Mouse (Mus musculus): Measurements from ENCODE around the gene Nme8.

- TF ChIP-seq MAFK (IDR thresholded peaks at IDR 0.05; ENCODE audit: insufficient read depth, low read depth, low read length) (no peak), CHD2 (IDR thresholded peaks at IDR 0.05; ENCODE audit: low read depth, low read length) (no peak), ZNF384 (IDR thresholded peaks at IDR 0.05; ENCODE audit: low read depth, low read length) (no peak), HCFC1 (IDR thresholded peaks at IDR 0.05; ENCODE audit: borderline replicate concordance, insufficient read depth, low read length) (no peak)
Measured at GRCm38 (mm10) chr13:19602531-19602930, 95.1 kb downstream of the Nme8 start.
